Mouse (Mus musculus): ENCODE measurements around the gene Ankmy2.
"Not testable (repeated sequence)": the region's sequence is repeated elsewhere in the genome, so short reads cannot be mapped to it uniquely, and the experiment has no call there.

The Ankmy2 gene

GRCm38 (mm10) chr12:36157638-36158308 is 859 bp downstream of the Ankmy2 start, which contains the start of gene Bzw2:
Gene Bzw2, minus strand, starts transcription at chr12:36158080.
- peak; percentile 31 to 42 for DNase-seq (ENCODE audit: low spot score in 2 of 2)

- no peak for DNase-seq (ENCODE audit: low spot score in 2 of 2)
Measured at GRCm38 (mm10) chr12:36164126-36164791, 7.3 kb downstream of the Ankmy2 start.

GRCm38 (mm10) chr12:36165299-36165698 is 8.4 kb downstream of the Ankmy2 start:
- DNase-seq (ENCODE audit: low spot score in 2 of 2): no peak

GRCm38 (mm10) chr12:36177227-36177626 is 20.3 kb downstream of the Ankmy2 start:
- no peak for DNase-seq (ENCODE audit: low spot score in 2 of 2)

- DNase-seq (ENCODE audit: low spot score in 2 of 2): no peak
Measured at GRCm38 (mm10) chr12:36182570-36182969, 25.7 kb downstream of the Ankmy2 start.

- no peak for DNase-seq (ENCODE audit: low spot score in 2 of 2)
Measured at GRCm38 (mm10) chr12:36187081-36187480, 30.2 kb downstream of the Ankmy2 start.

GRCm38 (mm10) chr12:36189610-36190009 is 32.7 kb downstream of the Ankmy2 start:
- no peak for DNase-seq (ENCODE audit: low spot score in 2 of 2)

GRCm38 (mm10) chr12:36190343-36190742 is 33.4 kb downstream of the Ankmy2 start:
- DNase-seq (ENCODE audit: low spot score in 2 of 2): no peak

GRCm38 (mm10) chr12:36194976-36195375 is 38.1 kb downstream of the Ankmy2 start:
- no peak for DNase-seq (ENCODE audit: low spot score in 2 of 2)

- not testable (repeated sequence) for DNase-seq (ENCODE audit: low spot score in 2 of 2)
Measured at GRCm38 (mm10) chr12:36205579-36206119, 48.7 kb downstream of the Ankmy2 start.

GRCm38 (mm10) chr12:36207072-36207799 is 50.3 kb downstream of the Ankmy2 start:
- no peak for DNase-seq (ENCODE audit: low spot score in 2 of 2)

GRCm38 (mm10) chr12:36207800-36208148 is 50.9 kb downstream of the Ankmy2 start:
- DNase-seq (ENCODE audit: low spot score in 2 of 2): no peak

- DNase-seq (ENCODE audit: low spot score in 2 of 2): no peak
Measured at GRCm38 (mm10) chr12:36208456-36208855, 51.5 kb downstream of the Ankmy2 start.

GRCm38 (mm10) chr12:36210096-36210495 is 53.2 kb downstream of the Ankmy2 start:
- DNase-seq (ENCODE audit: low spot score in 2 of 2): no peak

GRCm38 (mm10) chr12:36214389-36215148 is 57.7 kb downstream of the Ankmy2 start:
- no peak for DNase-seq (ENCODE audit: low spot score in 2 of 2)

- DNase-seq (ENCODE audit: low spot score in 2 of 2): peak in 1 of 2 experiments; percentile 20
Measured at GRCm38 (mm10) chr12:36215149-36215480, 58.2 kb downstream of the Ankmy2 start.

- DNase-seq (ENCODE audit: low spot score in 2 of 2): no peak
Measured at GRCm38 (mm10) chr12:36216230-36216629, 59.3 kb downstream of the Ankmy2 start.

GRCm38 (mm10) chr12:36216905-36217304 is 60.0 kb downstream of the Ankmy2 start:
- no peak for DNase-seq (ENCODE audit: low spot score in 2 of 2)

GRCm38 (mm10) chr12:36224392-36224791 is 67.5 kb downstream of the Ankmy2 start:
- DNase-seq (ENCODE audit: low spot score in 2 of 2): no peak

- DNase-seq (ENCODE audit: low spot score in 2 of 2): no peak
Measured at GRCm38 (mm10) chr12:36231386-36231785, 74.5 kb downstream of the Ankmy2 start.

- no peak for DNase-seq (ENCODE audit: low spot score in 2 of 2)
Measured at GRCm38 (mm10) chr12:36241171-36241570, 84.3 kb downstream of the Ankmy2 start.
